Mouse (Mus musculus): ENCODE results near the gene Sptlc3. TPM values are rescaled to one million over a fixed set of nuclear protein-coding genes. Genes with fewer than 3 reads are reported as not detected.

Gene Sptlc3
- polyA plus RNA-seq, 1 experiment from 2014 or later = not detected

DNA sequence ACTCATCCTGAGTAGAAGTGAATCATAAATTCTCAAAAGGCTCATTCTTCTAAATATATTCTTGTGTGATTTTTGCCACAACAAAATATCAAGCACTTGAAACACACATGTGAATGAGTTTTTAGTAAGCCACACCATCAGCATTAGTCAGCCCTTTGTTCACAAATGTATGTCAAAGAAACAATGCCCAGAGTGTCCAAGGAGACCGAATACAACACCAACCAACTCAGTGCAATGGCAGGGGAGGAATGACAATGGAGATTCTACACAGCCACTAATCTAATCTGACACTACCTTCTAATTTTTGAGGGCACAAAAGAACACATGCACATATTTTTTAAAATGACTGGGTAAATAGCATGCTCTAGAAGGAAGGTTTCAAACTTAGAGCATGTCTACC, 132.8 kb downstream of the Sptlc3 start:
- no peaks in the 10 kb centered on the region for H3K36me3 ChIP-seq (ENCODE audit: control insufficient read depth, insufficient read depth, low read length)
- 78% methylated on average over 1 of the region's 1 CpGs for WGBS
- H3K4me2 ChIP-seq (ENCODE audit: low read depth, low read length) = no peak overlapping the region
- no peaks in the 10 kb centered on the region for H3K4me1 ChIP-seq (ENCODE audit: control insufficient read depth, insufficient read depth, low read length)
- no peak overlapping the region for H3K4me3 ChIP-seq (ENCODE audit: low read length)
- no peaks in the 10 kb centered on the region for H3K9me3 ChIP-seq (ENCODE audit: control insufficient read depth, low read length)
- H3K27me3 ChIP-seq (replicated peaks; ENCODE audit: control insufficient read depth, insufficient read depth, low read length) = no peaks in the 10 kb centered on the region
- no peak for ATAC-seq
- H3K9ac ChIP-seq (ENCODE audit: low read depth, low read length) = no peak overlapping the region
- no peak overlapping the region for H3K27ac ChIP-seq (ENCODE audit: low read length)

- Histone ChIP-seq H3K4me3 (ENCODE audit: low read length) (no peak overlapping the region), H3K27me3 (replicated peaks; ENCODE audit: control insufficient read depth, insufficient read depth, low read length) (no peaks in the 10 kb centered on the region), H3K4me2 (ENCODE audit: low read depth, low read length) (no peak overlapping the region), H3K36me3 (ENCODE audit: control insufficient read depth, insufficient read depth, low read length) (no peaks in the 10 kb centered on the region), H3K9me3 (ENCODE audit: control insufficient read depth, low read length) (no peaks in the 10 kb centered on the region), H3K27ac (ENCODE audit: low read length) (no peak overlapping the region), H3K9ac (ENCODE audit: low read depth, low read length) (no peak overlapping the region), H3K4me1 (ENCODE audit: control insufficient read depth, insufficient read depth, low read length) (no peaks in the 10 kb centered on the region)
- ATAC-seq = no peak
- 67% methylated on average over 4 of the region's 4 CpGs for WGBS
These were observed 135.0 kb downstream of the Sptlc3 start for GRCm38 (mm10) chr2:139628731-139629130.

DNA sequence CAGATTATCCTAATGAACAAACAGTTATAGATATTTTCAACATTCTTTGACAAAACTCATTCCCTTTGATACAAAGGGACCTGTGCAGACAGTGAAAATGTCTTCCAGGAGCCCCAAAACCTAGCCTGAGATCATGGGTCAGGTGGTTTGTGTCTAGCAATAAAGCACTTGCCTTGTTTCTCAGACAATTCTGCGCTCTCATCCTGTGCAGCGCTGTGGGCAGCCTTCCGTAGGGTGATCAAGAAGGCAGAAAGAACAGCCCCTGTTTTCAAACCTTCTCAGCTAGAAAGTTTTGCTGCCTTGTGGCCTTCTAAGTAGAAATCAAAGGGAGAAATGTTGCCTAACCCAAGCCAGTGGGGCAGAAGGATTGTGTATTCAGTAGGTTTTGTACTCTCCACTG, 135.9 kb downstream of the Sptlc3 start:
- Histone ChIP-seq H3K9me3 (ENCODE audit: control insufficient read depth, low read length) (no peaks in the 10 kb centered on the region), H3K4me3 (ENCODE audit: low read length) (no peak overlapping the region), H3K27ac (ENCODE audit: low read length) (no peak overlapping the region), H3K9ac (ENCODE audit: low read depth, low read length) (no peak overlapping the region), H3K27me3 (replicated peaks; ENCODE audit: control insufficient read depth, insufficient read depth, low read length) (no peaks in the 10 kb centered on the region), H3K36me3 (ENCODE audit: control insufficient read depth, insufficient read depth, low read length) (no peaks in the 10 kb centered on the region), H3K4me2 (ENCODE audit: low read depth, low read length) (no peak overlapping the region), H3K4me1 (ENCODE audit: control insufficient read depth, insufficient read depth, low read length) (no peaks in the 10 kb centered on the region)
- no peak for ATAC-seq
- 86% methylated on average over 3 of the region's 3 CpGs for WGBS

- ATAC-seq = no peak
- Histone ChIP-seq H3K4me2 (ENCODE audit: low read depth, low read length) (no peak overlapping the region), H3K9ac (ENCODE audit: low read depth, low read length) (no peak overlapping the region), H3K27ac (ENCODE audit: low read length) (no peak overlapping the region), H3K4me3 (ENCODE audit: low read length) (no peak overlapping the region), H3K9me3 (ENCODE audit: control insufficient read depth, low read length) (no peaks in the 10 kb centered on the region), H3K4me1 (ENCODE audit: control insufficient read depth, insufficient read depth, low read length) (no peaks in the 10 kb centered on the region), H3K36me3 (ENCODE audit: control insufficient read depth, insufficient read depth, low read length) (no peaks in the 10 kb centered on the region), H3K27me3 (replicated peaks; ENCODE audit: control insufficient read depth, insufficient read depth, low read length) (no peaks in the 10 kb centered on the region)
- WGBS = 63% methylated on average over 4 of the region's 4 CpGs
These were observed 140.8 kb downstream of the Sptlc3 start for GRCm38 (mm10) chr2:139634506-139634905.

DNA sequence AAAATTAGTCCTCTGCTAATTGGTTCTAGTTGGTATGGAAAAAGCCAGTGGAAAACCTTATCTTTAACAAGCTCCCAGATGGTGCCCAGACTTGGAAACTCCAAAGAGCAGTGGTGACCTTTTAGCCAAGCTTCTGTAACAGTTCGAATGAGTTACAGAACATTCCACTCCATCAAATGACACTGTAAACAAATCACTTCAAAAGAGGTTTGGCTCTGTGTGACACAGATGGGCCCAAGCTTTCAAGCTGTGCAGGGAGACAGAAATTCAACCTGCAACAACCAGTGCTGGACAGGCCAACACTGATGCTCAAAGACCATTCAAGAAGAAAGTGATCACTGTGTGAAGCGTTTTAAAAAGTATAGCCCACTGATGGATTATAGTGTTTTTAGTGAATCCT, 144.1 kb downstream of the Sptlc3 start:
- no peak overlapping the region for H3K4me2 ChIP-seq (ENCODE audit: low read depth, low read length)
- H3K27me3 ChIP-seq (replicated peaks; ENCODE audit: control insufficient read depth, insufficient read depth, low read length) = no peaks in the 10 kb centered on the region
- WGBS = 30% methylated on average over 2 of the region's 2 CpGs
- no peak overlapping the region for H3K27ac ChIP-seq (ENCODE audit: low read length)
- H3K4me1 ChIP-seq (ENCODE audit: control insufficient read depth, insufficient read depth, low read length) = no peaks in the 10 kb centered on the region
- H3K36me3 ChIP-seq (ENCODE audit: control insufficient read depth, insufficient read depth, low read length) = no peaks in the 10 kb centered on the region
- H3K9me3 ChIP-seq (ENCODE audit: control insufficient read depth, low read length) = no peaks in the 10 kb centered on the region
- no peak overlapping the region for H3K9ac ChIP-seq (ENCODE audit: low read depth, low read length)
- no peak for ATAC-seq
- no peak overlapping the region for H3K4me3 ChIP-seq (ENCODE audit: low read length)

DNA sequence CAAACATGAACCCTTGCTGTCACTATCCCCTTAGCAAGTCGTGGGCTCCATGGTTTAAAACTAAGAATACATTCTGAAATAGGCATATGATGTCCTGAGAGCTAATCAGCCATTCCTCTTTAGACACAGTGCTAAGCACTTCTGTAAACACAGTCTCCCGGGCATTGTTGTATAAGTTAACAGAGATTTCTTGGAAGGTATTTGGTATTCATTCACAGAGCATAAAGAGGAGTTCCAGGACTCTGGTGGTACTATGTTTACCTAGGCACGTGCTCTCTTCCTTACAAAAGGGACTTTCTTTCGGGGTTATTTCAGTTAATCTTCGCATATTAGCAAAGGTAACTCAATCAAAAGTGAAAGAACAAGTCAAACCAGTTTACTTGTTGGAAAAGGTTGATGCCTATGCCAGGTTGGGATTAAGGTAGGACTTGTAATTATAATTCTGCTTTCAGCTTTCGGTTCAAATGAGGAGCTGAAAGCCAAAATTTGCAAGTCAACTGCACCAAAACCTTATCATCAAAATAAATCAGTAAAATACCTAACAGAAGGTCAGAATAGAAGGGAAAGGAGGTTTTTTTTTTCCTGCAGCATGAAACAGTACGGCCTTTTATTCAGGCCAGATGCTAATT, 148.2 kb downstream of the Sptlc3 start:
- 46% methylated on average over 7 of the region's 7 CpGs for WGBS
- ATAC-seq = no peak
- H3K4me1 ChIP-seq (ENCODE audit: control insufficient read depth, insufficient read depth, low read length) = no peaks in the 10 kb centered on the region
- H3K36me3 ChIP-seq (ENCODE audit: control insufficient read depth, insufficient read depth, low read length) = no peaks in the 10 kb centered on the region
- no peak overlapping the region for H3K4me2 ChIP-seq (ENCODE audit: low read depth, low read length)
- H3K9me3 ChIP-seq (ENCODE audit: control insufficient read depth, low read length) = no peaks in the 10 kb centered on the region
- H3K4me3 ChIP-seq (ENCODE audit: low read length) = no peak overlapping the region
- no peak overlapping the region for H3K9ac ChIP-seq (ENCODE audit: low read depth, low read length)
- H3K27ac ChIP-seq (ENCODE audit: low read length) = no peak overlapping the region
- H3K27me3 ChIP-seq (replicated peaks; ENCODE audit: control insufficient read depth, insufficient read depth, low read length) = no peaks in the 10 kb centered on the region

- Histone ChIP-seq H3K27me3 (replicated peaks; ENCODE audit: control insufficient read depth, insufficient read depth, low read length) (no peaks in the 10 kb centered on the region), H3K27ac (ENCODE audit: low read length) (no peak overlapping the region), H3K36me3 (ENCODE audit: control insufficient read depth, insufficient read depth, low read length) (no peaks in the 10 kb centered on the region), H3K9me3 (ENCODE audit: control insufficient read depth, low read length) (no peaks in the 10 kb centered on the region), H3K4me2 (ENCODE audit: low read depth, low read length) (no peak overlapping the region), H3K4me3 (ENCODE audit: low read length) (no peak overlapping the region), H3K4me1 (ENCODE audit: control insufficient read depth, insufficient read depth, low read length) (no peaks in the 10 kb centered on the region), H3K9ac (ENCODE audit: low read depth, low read length) (no peak overlapping the region)
- ATAC-seq = no peak
- 69% methylated on average over 3 of the region's 3 CpGs for WGBS
These were observed 155.8 kb downstream of the Sptlc3 start for GRCm38 (mm10) chr2:139649518-139649917.

DNA sequence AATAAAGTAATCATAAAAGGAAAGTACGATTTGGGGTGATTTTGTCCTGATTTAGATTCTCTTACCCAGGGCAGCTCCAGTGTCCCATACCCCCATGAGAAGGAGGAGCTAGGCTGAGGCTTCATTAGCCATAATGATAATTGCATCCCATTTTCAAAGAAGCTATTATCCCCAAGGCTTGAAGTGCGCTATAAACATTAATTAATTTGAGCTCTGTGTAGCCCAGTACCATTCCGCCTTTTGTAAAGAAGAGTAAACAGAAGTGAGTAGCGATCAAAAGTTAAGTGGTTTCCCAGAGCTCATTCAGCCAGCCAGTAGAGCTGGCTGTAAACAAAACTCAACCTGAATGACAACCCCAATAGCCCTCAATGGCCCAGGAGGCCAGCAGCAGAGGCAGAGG, 163.0 kb downstream of the Sptlc3 start:
- H3K27ac ChIP-seq (ENCODE audit: low read length) = no peak overlapping the region
- no peak overlapping the region for H3K9ac ChIP-seq (ENCODE audit: low read depth, low read length)
- 30% methylated on average over 4 of the region's 4 CpGs for WGBS
- no peaks in the 10 kb centered on the region for H3K36me3 ChIP-seq (ENCODE audit: control insufficient read depth, insufficient read depth, low read length)
- H3K9me3 ChIP-seq (ENCODE audit: control insufficient read depth, low read length) = no peaks in the 10 kb centered on the region
- H3K4me1 ChIP-seq (ENCODE audit: control insufficient read depth, insufficient read depth, low read length) = no peaks in the 10 kb centered on the region
- ATAC-seq = no peak
- H3K27me3 ChIP-seq (replicated peaks; ENCODE audit: control insufficient read depth, insufficient read depth, low read length) = no peaks in the 10 kb centered on the region
- no peak overlapping the region for H3K4me3 ChIP-seq (ENCODE audit: low read length)
- no peak overlapping the region for H3K4me2 ChIP-seq (ENCODE audit: low read depth, low read length)

GRCm38 (mm10) chr2:139671838-139672237, 178.1 kb downstream of the Sptlc3 start:
- H3K4me2 ChIP-seq (ENCODE audit: low read depth, low read length) = no peak overlapping the region
- 79% methylated on average over 3 of the region's 3 CpGs for WGBS
- peaks cover 6% of the 10 kb centered on the region; the same call in 1 of the 2 replicates for H3K27me3 ChIP-seq (replicated peaks; ENCODE audit: control insufficient read depth, insufficient read depth, low read length)
- H3K9ac ChIP-seq (ENCODE audit: low read depth, low read length) = no peak overlapping the region
- no peaks in the 10 kb centered on the region for H3K9me3 ChIP-seq (ENCODE audit: control insufficient read depth, low read length)
- H3K27ac ChIP-seq (ENCODE audit: low read length) = no peak overlapping the region
- ATAC-seq = no peak
- H3K36me3 ChIP-seq (ENCODE audit: control insufficient read depth, insufficient read depth, low read length) = no peaks in the 10 kb centered on the region
- no peaks in the 10 kb centered on the region for H3K4me1 ChIP-seq (ENCODE audit: control insufficient read depth, insufficient read depth, low read length)
- no peak overlapping the region for H3K4me3 ChIP-seq (ENCODE audit: low read length)

- H3K36me3 ChIP-seq (ENCODE audit: control insufficient read depth, insufficient read depth, low read length) = no peaks in the 10 kb centered on the region
- H3K4me2 ChIP-seq (ENCODE audit: low read depth, low read length) = no peak overlapping the region
- H3K4me3 ChIP-seq (ENCODE audit: low read length) = no peak overlapping the region
- H3K4me1 ChIP-seq (ENCODE audit: control insufficient read depth, insufficient read depth, low read length) = no peaks in the 10 kb centered on the region
- ATAC-seq = no peak
- no peak overlapping the region for H3K9ac ChIP-seq (ENCODE audit: low read depth, low read length)
- WGBS = 63% methylated on average over 2 of the region's 2 CpGs
- peaks cover 8% of the 10 kb centered on the region for H3K27me3 ChIP-seq (replicated peaks; ENCODE audit: control insufficient read depth, insufficient read depth, low read length)
- no peak overlapping the region for H3K27ac ChIP-seq (ENCODE audit: low read length)
- no peaks in the 10 kb centered on the region for H3K9me3 ChIP-seq (ENCODE audit: control insufficient read depth, low read length)
These were observed 178.7 kb downstream of the Sptlc3 start for GRCm38 (mm10) chr2:139672371-139672770.
